In the genomic region with DNA sequence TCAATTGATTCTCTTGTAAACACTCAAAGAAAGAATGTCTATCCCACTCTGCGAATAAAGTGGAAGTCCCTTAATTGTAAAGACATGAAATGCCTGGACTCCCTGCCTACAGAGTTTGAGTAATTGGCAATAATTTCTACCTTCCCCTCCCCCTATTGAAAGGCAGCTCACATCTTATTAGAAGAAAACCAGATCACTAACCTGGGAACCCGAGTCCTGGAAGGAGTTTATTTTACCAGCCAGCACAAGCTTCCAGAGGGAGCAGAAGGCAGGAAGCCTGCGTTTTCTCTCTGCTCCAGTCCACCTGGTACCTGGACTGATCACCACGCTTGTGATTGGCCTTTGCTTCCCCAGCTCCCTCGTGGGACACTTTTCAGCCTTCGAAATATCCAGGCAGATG, we compare ENCODE assay signal across 16 mouse cellular contexts. TPM values are rescaled to one million over a fixed set of nuclear protein-coding genes. Genes with fewer than 3 reads are reported as not detected.
DNase-seq lines count a peak whose midpoint lies in the region; ATAC-seq lines count a peak whose summit lies in the region.
"Had no signal": no experiment of that assay in that cellular context is flagged by ENCODE, and none has a peak within 500 bp of the region (broad histone marks: within the 10 kb centered on the region; RNA-seq: fewer than 3 reads in every experiment).

No protein-coding gene starts in this region.

- H3K4me3 ChIP-seq in midbrain, embryonic 10.5 days = no peak overlapping the region
- no peak overlapping the region for H3K4me3 ChIP-seq in midbrain, embryonic 16.5 days (ENCODE audit: low read depth, low read length)
- no peak overlapping the region for H3K4me3 ChIP-seq in embryonic facial prominence, embryonic 14.5 days (ENCODE audit: low read depth, low read length)
- H3K4me3 ChIP-seq in neural tube, embryonic 11.5 days (ENCODE audit: low read depth, low read length) = no peak overlapping the region
- H3K4me3 ChIP-seq: heart, embryonic 12.5 days; hindbrain, embryonic 12.5 days; liver, embryonic 15.5 days; midbrain, embryonic 15.5 days; neural tube, embryonic 13.5 days had no signal

- H3K27me3 ChIP-seq in midbrain, embryonic 10.5 days (ENCODE audit: low read depth, poor library complexity, severe bottlenecking) = no peaks in the 10 kb centered on the region
- H3K27me3 ChIP-seq in midbrain, embryonic 16.5 days (ENCODE audit: control insufficient read depth, insufficient read depth, low read depth, low read length) = no peaks in the 10 kb centered on the region
- H3K27me3 ChIP-seq in embryonic facial prominence, embryonic 14.5 days (replicated peaks; ENCODE audit: control insufficient read depth, insufficient read depth, low read length) = no peaks in the 10 kb centered on the region
- no peaks in the 10 kb centered on the region for H3K27me3 ChIP-seq in neural tube, embryonic 11.5 days (ENCODE audit: control insufficient read depth, insufficient read depth, low read length)
- H3K27me3 ChIP-seq: heart, embryonic 12.5 days; hindbrain, embryonic 12.5 days; midbrain, embryonic 15.5 days; neural tube, embryonic 13.5 days had no signal

- H3K4me2 ChIP-seq in midbrain, embryonic 16.5 days (ENCODE audit: low read length) = no peak overlapping the region
- no peak overlapping the region for H3K4me2 ChIP-seq in embryonic facial prominence, embryonic 14.5 days (ENCODE audit: low read depth, low read length)
- H3K4me2 ChIP-seq in neural tube, embryonic 11.5 days (ENCODE audit: low read depth) = no peak overlapping the region
- H3K4me2 ChIP-seq: heart, embryonic 12.5 days; hindbrain, embryonic 12.5 days; liver, embryonic 15.5 days; midbrain, embryonic 15.5 days; neural tube, embryonic 13.5 days had no signal

- no peak for ATAC-seq in midbrain, embryonic 16.5 days
- ATAC-seq in embryonic facial prominence, embryonic 14.5 days (ENCODE audit: low read depth) = peak; percentile 45; the same call in 1 of the 2 replicates
- ATAC-seq in neural tube, embryonic 11.5 days (ENCODE audit: insufficient read depth, low FRiP score, low TSS enrichment) = no peak
- ATAC-seq: midbrain, embryonic 15.5 days had no signal

- H3K27ac ChIP-seq in midbrain, embryonic 10.5 days (replicated peaks) = peak overlapping the region; percentile 64; the same call in 1 of the 2 replicates
- no peak overlapping the region for H3K27ac ChIP-seq in midbrain, embryonic 16.5 days (ENCODE audit: low read length)
- H3K27ac ChIP-seq in embryonic facial prominence, embryonic 14.5 days (replicated peaks; ENCODE audit: low read depth, low read length) = 0 out of 2 replicates have a peak overlapping the region, but pooled peaks have one; percentile 16
- H3K27ac ChIP-seq in neural tube, embryonic 11.5 days (ENCODE audit: low read depth, low read length) = 0 out of 2 replicates have a peak overlapping the region, but pooled peaks have one; percentile 7
- H3K27ac ChIP-seq: liver, embryonic 15.5 days; midbrain, embryonic 15.5 days; neural tube, embryonic 13.5 days had no signal

- no peaks in the 10 kb centered on the region for H3K9me3 ChIP-seq in midbrain, embryonic 10.5 days (replicated peaks)
- no peaks in the 10 kb centered on the region for H3K9me3 ChIP-seq in midbrain, embryonic 16.5 days (replicated peaks; ENCODE audit: control insufficient read depth, low read length, poor library complexity, severe bottlenecking)
- H3K9me3 ChIP-seq in embryonic facial prominence, embryonic 14.5 days (ENCODE audit: control insufficient read depth, low read length) = no peaks in the 10 kb centered on the region
- no peaks in the 10 kb centered on the region for H3K9me3 ChIP-seq in neural tube, embryonic 11.5 days (ENCODE audit: control insufficient read depth, low read length)
- H3K9me3 ChIP-seq: heart, embryonic 12.5 days; hindbrain, embryonic 12.5 days; liver, embryonic 15.5 days; midbrain, embryonic 15.5 days; neural tube, embryonic 13.5 days had no signal

- H3K4me1 ChIP-seq in midbrain, embryonic 10.5 days = peaks cover 38% of the 10 kb centered on the region
- H3K4me1 ChIP-seq in midbrain, embryonic 16.5 days (ENCODE audit: control insufficient read depth, insufficient read depth, low read length) = peaks cover 11% of the 10 kb centered on the region
- H3K4me1 ChIP-seq in embryonic facial prominence, embryonic 14.5 days (ENCODE audit: control insufficient read depth, insufficient read depth, low read length) = peaks cover 28% of the 10 kb centered on the region
- peaks cover 31% of the 10 kb centered on the region for H3K4me1 ChIP-seq in neural tube, embryonic 11.5 days (ENCODE audit: control insufficient read depth, insufficient read depth, low read length)

- H3K9ac ChIP-seq in midbrain, embryonic 16.5 days (ENCODE audit: low read depth, low read length) = no peak overlapping the region
- H3K9ac ChIP-seq in embryonic facial prominence, embryonic 14.5 days (ENCODE audit: low read depth, low read length) = no peak overlapping the region
- 0 out of 2 replicates have a peak overlapping the region, but pooled peaks have one; percentile 6 for H3K9ac ChIP-seq in neural tube, embryonic 11.5 days (ENCODE audit: low read length)
- H3K9ac ChIP-seq: heart, embryonic 12.5 days; hindbrain, embryonic 12.5 days; liver, embryonic 15.5 days; midbrain, embryonic 15.5 days; neural tube, embryonic 13.5 days had no signal

- no peak for DNase-seq in midbrain, embryonic 10.5 days (ENCODE audit: low spot score)
- peak; percentile 32 for DNase-seq in embryo, embryonic 11.5 days (ENCODE audit: low read depth, low spot score)
- DNase-seq in embryonic facial prominence, embryonic 14.5 days (ENCODE audit: low spot score) = peak; percentile 63
- DNase-seq in neural tube, embryonic 11.5 days (ENCODE audit: low spot score) = peak; percentile 14
- DNase-seq in adipocyte (ENCODE audit: low spot score) = no peak
- DNase-seq in right cerebral cortex, postnatal 10 days (ENCODE audit: low spot score in 2 of 2) = no peak
- DNase-seq: cerebellum, adult 2 months; gastrocnemius, postnatal 25 days had no signal

- H3K36me3 ChIP-seq in midbrain, embryonic 10.5 days = no peaks in the 10 kb centered on the region
- no peaks in the 10 kb centered on the region for H3K36me3 ChIP-seq in midbrain, embryonic 16.5 days (ENCODE audit: control insufficient read depth, insufficient read depth, low read length)
- H3K36me3 ChIP-seq in embryonic facial prominence, embryonic 14.5 days (ENCODE audit: control insufficient read depth, insufficient read depth, low read length) = no peaks in the 10 kb centered on the region
- no peaks in the 10 kb centered on the region for H3K36me3 ChIP-seq in neural tube, embryonic 11.5 days (ENCODE audit: control insufficient read depth, insufficient read depth, low read length)
- H3K36me3 ChIP-seq: heart, embryonic 12.5 days; hindbrain, embryonic 12.5 days; liver, embryonic 15.5 days; midbrain, embryonic 15.5 days; neural tube, embryonic 13.5 days had no signal

- WGBS in midbrain, embryonic 10.5 days = 55% methylated on average over 6 of the region's 6 CpGs
- 37% methylated on average over 6 of the region's 6 CpGs for WGBS in midbrain, embryonic 16.5 days
- WGBS in embryonic facial prominence, embryonic 14.5 days = 18% methylated on average over 6 of the region's 6 CpGs
- WGBS in neural tube, embryonic 11.5 days = 23% methylated on average over 6 of the region's 6 CpGs

RNA-seq across cellular contexts. Expression of a gene that starts 25.9 kb away (rescaled TPM):
- polyA plus RNA-seq in midbrain, embryonic 10.5 days (2016; fragmentation: Nextera tagmentation; extraction: Ambion mirVana) = 72.7 and 80.9 TPM in 2 replicates
- polyA plus RNA-seq in midbrain, embryonic 16.5 days (2015; fragmentation: Nextera tagmentation; extraction: Ambion mirVana) = 50.9 and 58.4 TPM in 2 replicates
- polyA plus RNA-seq in embryonic facial prominence, embryonic 14.5 days (2014; fragmentation: Nextera tagmentation; extraction: Ambion mirVana) = 46.7 and 55.4 TPM in 2 replicates
- 66.8 and 68.0 TPM in 2 replicates for polyA plus RNA-seq in neural tube, embryonic 11.5 days (2014; fragmentation: Nextera tagmentation; extraction: Ambion mirVana)

RNA-seq across cellular contexts. Expression of a gene that starts 26.6 kb away (rescaled TPM):
- polyA plus RNA-seq in midbrain, embryonic 10.5 days (2016; fragmentation: Nextera tagmentation; extraction: Ambion mirVana) = 52.1 and 52.8 TPM in 2 replicates
- 26.5 and 26.9 TPM in 2 replicates for polyA plus RNA-seq in midbrain, embryonic 16.5 days (2015; fragmentation: Nextera tagmentation; extraction: Ambion mirVana)
- 124 and 127 TPM in 2 replicates for polyA plus RNA-seq in embryonic facial prominence, embryonic 14.5 days (2014; fragmentation: Nextera tagmentation; extraction: Ambion mirVana)
- polyA plus RNA-seq in neural tube, embryonic 11.5 days (2014; fragmentation: Nextera tagmentation; extraction: Ambion mirVana) = 51.3 and 51.7 TPM in 2 replicates

RNA-seq across cellular contexts. Expression of a gene that starts 50.2 kb away (rescaled TPM):
- polyA plus RNA-seq in midbrain, embryonic 10.5 days (2016; fragmentation: Nextera tagmentation; extraction: Ambion mirVana) = 2.2 and 2.6 TPM in 2 replicates
- polyA plus RNA-seq in midbrain, embryonic 16.5 days (2015; fragmentation: Nextera tagmentation; extraction: Ambion mirVana) = 6.8 and 6.9 TPM in 2 replicates
- polyA plus RNA-seq in embryonic facial prominence, embryonic 14.5 days (2014; fragmentation: Nextera tagmentation; extraction: Ambion mirVana) = 3.9 and 4.7 TPM in 2 replicates
- 2.7 and 4.3 TPM in 2 replicates for polyA plus RNA-seq in neural tube, embryonic 11.5 days (2014; fragmentation: Nextera tagmentation; extraction: Ambion mirVana)
- polyA plus RNA-seq: activated CD4-positive, CD25-positive, alpha-beta regulatory T cell, adult 4 months; CD4-positive, CD25-positive, alpha-beta regulatory T cell, adult 4 months had no signal

Comparison
In these comparisons a context has a peak if more than half of its experiments do, and no peak if none do; other contexts are left out.
1. DNase-seq: peak in embryo, embryonic 11.5 days (single experiment), embryonic facial prominence, embryonic 14.5 days (single experiment) and neural tube, embryonic 11.5 days (single experiment); none in midbrain, embryonic 10.5 days (single experiment), adipocyte (single experiment) and right cerebral cortex, postnatal 10 days (0 of 2).